Mouse (Mus musculus) liver, embryonic 15.5 days (tissue): ENCODE data around the gene Acly. TPM values are rescaled to one million over a fixed set of nuclear protein-coding genes. Genes with fewer than 3 reads are reported as not detected.
"Not testable (repeated sequence)": the region's sequence is repeated elsewhere in the genome, so short reads cannot be mapped to it uniquely, and the experiment has no call there.

Experiments used
- ATAC-seq: fragments of 200-750 bp; cut with Nextera tagmentation; 2 replicates; pipeline ENCODE4 v1.8.0; 2017; ENCODE audit warnings: moderate number of reproducible peaks, mild to moderate bottlenecking, moderate library complexity; ENCODE audit not compliant: insufficient read depth
- H3K27ac ChIP-seq: fragments of 300-500 bp; sonication (generic); replicated peaks from 2 replicates; pipeline ENCODE4 v1.5.1; 2015; ENCODE audit warnings: mild to moderate bottlenecking, inconsistent platforms
- H3K27me3 ChIP-seq: fragments of 300-500 bp; sonication (generic); 2 replicates; pipeline ENCODE4 v1.6.1; 2015; ENCODE audit warnings: mild to moderate bottlenecking, inconsistent platforms
- H3K36me3 ChIP-seq: fragments of 300-500 bp; sonication (generic); replicated peaks from 2 replicates; pipeline ENCODE4 v1.6.1; 2015; ENCODE audit warnings: moderate library complexity, mild to moderate bottlenecking, inconsistent platforms
- H3K4me1 ChIP-seq: fragments of 300-500 bp; sonication (generic); replicated peaks from 2 replicates; pipeline ENCODE4 v1.6.1; 2015; ENCODE audit warnings: inconsistent platforms
- H3K4me2 ChIP-seq: fragments of 300-500 bp; sonication (generic); 2 replicates; pipeline ENCODE4 v1.6.1; 2015; ENCODE audit warnings: moderate library complexity, mild to moderate bottlenecking, inconsistent platforms
- H3K4me3 ChIP-seq: fragments of 300-500 bp; sonication (generic); replicated peaks from 2 replicates; pipeline ENCODE4 v1.5.1; 2015; ENCODE audit warnings: mild to moderate bottlenecking, inconsistent platforms
- H3K9ac ChIP-seq: fragments of 300-500 bp; sonication (generic); 2 replicates; pipeline ENCODE4 v1.6.1; 2015; ENCODE audit warnings: moderate library complexity, mild to moderate bottlenecking, inconsistent platforms
- H3K9me3 ChIP-seq: fragments of 300-500 bp; sonication (generic); replicated peaks from 2 replicates; pipeline ENCODE4 v1.6.1; 2016; ENCODE audit warnings: inconsistent platforms
- WGBS: fragments of 180-500 bp; shearing (Covaris S2); methylation state at CpG from one replicate; pipeline ENCODE4 v1.1.7; 2015; ENCODE audit warnings: mixed read lengths; ENCODE audit not compliant: insufficient replicate concordance; 5-methylcytosine and 5-hydroxymethylcytosine counted together
- polyA plus RNA-seq: library from polyadenylated mRNA; unstranded; fragments of >200 nt; fragmentation: Nextera tagmentation; extraction: Ambion mirVana; gene quantifications from 2 replicates; pipeline ENCODE4 v1.2.1, GENCODE M21; 2015

The Acly gene
- polyA plus RNA-seq, 1 experiment from 2014 or later: 103 TPM

DNA sequence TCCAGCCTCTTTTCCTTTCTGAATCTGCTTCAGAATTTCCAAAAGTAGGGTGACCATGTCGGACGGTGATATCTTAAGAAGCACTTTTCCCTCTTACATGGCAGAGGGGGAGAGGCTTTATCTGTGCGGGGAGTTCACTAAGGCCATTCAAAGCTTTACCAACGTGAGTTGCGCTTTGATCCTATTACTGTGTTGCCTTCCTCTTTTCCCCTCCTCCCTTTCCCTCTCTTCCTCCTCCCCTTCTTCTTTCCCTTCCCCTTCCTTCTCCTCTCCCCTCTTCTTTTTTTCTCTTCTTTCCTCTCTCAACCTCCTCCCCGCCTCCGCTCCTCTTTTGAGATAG, 17.9 kb upstream of the Acly start:
- no peaks in the 10 kb centered on the region for H3K36me3 ChIP-seq
- H3K9ac ChIP-seq: peak overlapping the region; percentile 27; the same call in 1 of the 2 replicates
- H3K4me2 ChIP-seq: peak overlapping the region; percentile 82
- peaks cover 29% of the 10 kb centered on the region for H3K4me1 ChIP-seq
- H3K9me3 ChIP-seq: no peaks in the 10 kb centered on the region
- 23% methylated on average over 7 of the region's 7 CpGs for WGBS
- H3K27ac ChIP-seq: no peak overlapping the region
- H3K4me3 ChIP-seq: peak overlapping the region; percentile 61
- 0 out of 2 replicates have a peak, but pooled peaks have one; percentile 11 for ATAC-seq
- H3K27me3 ChIP-seq: no peaks in the 10 kb centered on the region

DNA sequence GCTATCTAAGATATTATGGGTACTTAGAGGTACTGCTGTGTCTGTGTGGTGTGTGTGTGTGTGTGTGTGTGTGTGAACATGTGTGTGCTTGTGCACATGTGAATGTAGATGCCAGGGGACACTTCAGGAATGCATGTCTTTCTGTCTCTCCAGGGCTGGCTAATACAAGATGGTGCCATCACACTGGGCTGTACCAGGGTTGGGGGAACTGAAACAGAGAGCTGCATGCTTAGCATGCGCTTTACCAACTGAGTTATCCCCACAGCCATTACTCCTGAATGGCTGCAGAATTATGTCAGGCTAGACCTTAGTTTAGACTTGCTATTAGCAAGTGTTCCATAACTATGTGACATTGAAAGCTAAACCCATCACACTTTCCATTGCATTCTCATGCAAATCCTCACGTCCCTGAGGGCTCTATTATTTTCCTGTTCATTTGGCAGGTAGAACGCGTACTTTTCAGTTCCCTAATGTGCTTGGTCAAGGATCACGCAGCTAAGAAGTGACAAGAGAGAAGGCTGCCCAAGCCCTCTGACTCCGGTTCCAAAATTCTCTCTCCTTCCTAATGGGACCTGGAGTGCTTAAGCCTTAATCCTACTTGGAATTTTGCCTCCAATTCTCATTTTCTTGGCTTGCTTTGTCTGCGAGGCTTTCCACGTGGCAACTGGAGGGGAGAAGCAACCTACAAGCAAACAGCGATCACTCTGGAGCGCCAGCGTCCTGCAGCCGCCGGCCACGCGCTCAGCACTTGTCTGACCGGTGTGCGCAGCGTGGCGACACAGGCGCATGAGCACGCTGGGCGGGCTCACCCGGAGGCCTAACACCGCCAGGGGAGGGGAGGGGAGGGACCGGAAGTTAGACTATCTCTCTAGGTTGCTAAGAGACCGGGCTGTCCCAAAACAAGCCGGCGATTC, 17.3 kb upstream of the Acly start, which contains the start of gene Ttc25:
Gene Ttc25 (plus strand): TSS at position 776 of the 914 bp plus-strand sequence.
- H3K36me3 ChIP-seq: no peaks in the 10 kb centered on the region
- peak within 1 kb of the TSS; percentile 39 for H3K27ac ChIP-seq
- H3K4me2 ChIP-seq: peak within 1 kb of the TSS; percentile 82
- H3K9me3 ChIP-seq: no peaks in the 10 kb centered on the region
- H3K9ac ChIP-seq: peak within 1 kb of the TSS; percentile 37; the same call in 1 of the 2 replicates
- ATAC-seq: peak; percentile 93
- H3K4me1 ChIP-seq: peaks cover 29% of the 10 kb centered on the region
- no peaks in the 10 kb centered on the region for H3K27me3 ChIP-seq
- peak within 1 kb of the TSS; percentile 61 for H3K4me3 ChIP-seq
- WGBS: 5% methylated on average over 28 of the region's 28 CpGs

DNA sequence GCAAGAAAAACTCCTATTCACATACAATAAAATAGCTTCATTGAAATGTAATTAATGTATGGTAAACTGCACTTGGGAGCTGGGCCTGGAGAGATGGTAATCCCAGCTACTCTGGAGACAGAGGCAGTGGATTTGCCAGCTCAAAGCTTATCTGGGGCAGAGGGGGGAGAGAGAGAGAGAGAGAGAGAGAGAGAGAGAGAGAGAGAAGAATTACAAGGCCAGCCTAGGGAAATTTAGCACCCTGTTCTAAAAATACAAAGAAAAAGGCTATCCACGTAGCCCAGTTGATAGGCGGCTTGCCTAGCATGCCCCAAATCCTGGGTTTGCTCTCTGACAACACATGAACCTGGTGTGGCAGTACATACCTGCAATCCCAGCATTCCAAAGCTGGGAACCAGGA, 13.8 kb upstream of the Acly start:
- Histone ChIP-seq H3K4me2 (no peak overlapping the region), H3K27me3 (no peaks in the 10 kb centered on the region), H3K9ac (no peak overlapping the region), H3K9me3 (no peaks in the 10 kb centered on the region), H3K36me3 (no peaks in the 10 kb centered on the region), H3K4me1 (peaks cover 27% of the 10 kb centered on the region), H3K4me3 (no peak overlapping the region), H3K27ac (no peak overlapping the region)
- WGBS: 62% methylated on average over 2 of the region's 2 CpGs
- ATAC-seq: no peak

DNA sequence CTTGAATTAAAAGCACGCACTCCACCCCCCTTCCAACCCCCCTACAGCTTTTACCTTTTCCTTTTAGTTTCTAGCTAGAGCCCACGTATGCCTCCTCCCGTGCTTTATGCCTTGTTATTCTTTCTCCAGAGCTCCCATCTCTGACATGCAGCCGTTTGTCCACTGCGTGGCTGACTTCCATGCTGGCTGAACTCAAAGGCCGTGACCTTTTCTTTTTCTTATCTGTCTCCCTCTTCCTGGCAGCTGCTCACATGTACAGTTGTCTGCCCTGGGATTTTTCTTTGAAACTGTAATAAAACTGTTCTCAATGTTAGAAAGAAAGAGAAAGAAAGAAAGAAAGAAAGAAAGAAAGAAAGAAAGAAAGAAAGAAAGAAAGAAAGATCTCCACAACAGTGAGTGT, 13.2 kb upstream of the Acly start:
- Histone ChIP-seq H3K27me3 (no peaks in the 10 kb centered on the region), H3K27ac (no peak overlapping the region), H3K4me3 (no peak overlapping the region), H3K9ac (no peak overlapping the region), H3K4me2 (no peak overlapping the region), H3K9me3 (no peaks in the 10 kb centered on the region), H3K4me1 (peaks cover 25% of the 10 kb centered on the region), H3K36me3 (no peaks in the 10 kb centered on the region)
- ATAC-seq: no peak
- 15% methylated on average over 6 of the region's 6 CpGs for WGBS

DNA sequence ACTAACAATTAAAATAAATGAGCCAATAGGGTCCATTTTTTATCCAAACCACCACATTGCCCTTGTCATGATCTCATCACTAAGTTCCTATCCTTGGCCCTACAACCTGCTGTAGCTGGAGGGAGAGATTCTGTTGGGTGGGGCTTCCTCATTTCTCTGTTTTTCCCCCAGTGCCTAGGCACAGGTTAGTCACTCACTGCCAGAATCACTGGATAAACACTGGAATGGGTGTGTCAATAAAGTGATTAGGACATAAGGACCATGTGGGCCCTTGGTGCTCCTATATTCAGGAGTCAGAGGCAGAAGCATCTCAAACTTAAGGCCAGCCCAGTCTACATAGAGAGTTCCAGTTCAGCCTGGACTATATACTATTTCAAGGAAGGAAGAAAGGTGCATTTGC, 8.7 kb upstream of the Acly start:
- H3K4me3 ChIP-seq: no peak overlapping the region

DNA sequence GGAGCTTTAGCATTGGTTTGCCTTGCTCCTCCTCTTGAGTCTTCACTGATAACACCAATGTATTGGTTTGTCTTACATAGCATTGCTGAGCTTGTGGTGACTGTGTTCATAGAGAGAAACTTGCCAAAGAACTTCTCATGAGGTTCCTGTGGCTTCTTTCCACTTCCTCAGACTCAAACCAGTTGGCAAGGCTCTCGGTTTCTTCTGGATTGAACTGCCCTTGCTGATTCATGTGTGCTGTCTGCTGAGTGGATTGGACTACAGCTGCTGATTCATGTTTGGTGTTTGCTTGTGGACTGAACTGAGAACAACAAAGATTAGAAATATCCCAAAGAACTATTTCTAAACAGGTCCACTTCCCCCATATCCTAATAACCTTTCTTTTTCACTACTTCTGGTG, 8.2 kb upstream of the Acly start:
- no peaks in the 10 kb centered on the region for H3K9me3 ChIP-seq
- no peak for ATAC-seq
- H3K4me1 ChIP-seq: 0 out of 2 replicates have a peak, but pooled peaks cover 3% of the 10 kb centered on the region
- no peak overlapping the region for H3K4me3 ChIP-seq
- WGBS: 42% methylated on average over 1 of the region's 1 CpGs
- H3K36me3 ChIP-seq: no peaks in the 10 kb centered on the region
- no peak overlapping the region for H3K4me2 ChIP-seq
- H3K9ac ChIP-seq: no peak overlapping the region
- no peak overlapping the region for H3K27ac ChIP-seq
- no peaks in the 10 kb centered on the region for H3K27me3 ChIP-seq

More for the DNA sequence above, 8.7 kb upstream of the Acly start:
- no peaks in the 10 kb centered on the region for H3K9me3 ChIP-seq
- H3K9ac ChIP-seq: no peak overlapping the region
- no peaks in the 10 kb centered on the region for H3K36me3 ChIP-seq
- H3K4me2 ChIP-seq: no peak overlapping the region
- H3K27ac ChIP-seq: no peak overlapping the region
- H3K27me3 ChIP-seq: no peaks in the 10 kb centered on the region
- 0 out of 2 replicates have a peak, but pooled peaks cover 6% of the 10 kb centered on the region for H3K4me1 ChIP-seq
- ATAC-seq: no peak

DNA sequence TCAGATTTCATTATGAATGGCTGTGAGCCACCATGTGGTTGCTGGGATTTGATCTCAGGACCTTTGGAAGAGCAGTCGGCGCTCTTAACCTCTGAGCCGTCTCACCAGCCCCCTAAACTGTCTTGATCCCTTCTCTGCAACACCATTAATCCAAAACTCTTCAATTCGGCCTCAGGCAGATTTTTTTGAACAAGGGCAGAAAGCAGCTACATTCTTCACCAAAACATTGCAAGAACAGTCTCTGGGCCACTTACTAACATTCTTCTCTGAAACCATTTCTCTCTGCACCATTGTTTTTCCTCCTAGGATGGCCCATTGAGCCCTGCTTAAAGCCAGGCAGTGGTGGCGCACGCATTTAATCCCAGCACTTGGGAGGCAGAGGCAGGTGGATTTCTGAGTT, 7.0 kb upstream of the Acly start:
- H3K4me1 ChIP-seq, H3K36me3 ChIP-seq, H3K9ac ChIP-seq, ATAC-seq, H3K9me3 ChIP-seq, H3K27me3 ChIP-seq, H3K4me3 ChIP-seq, H3K27ac ChIP-seq, H3K4me2 ChIP-seq: not testable (repeated sequence)
- 74% methylated on average over 6 of the region's 6 CpGs for WGBS

DNA sequence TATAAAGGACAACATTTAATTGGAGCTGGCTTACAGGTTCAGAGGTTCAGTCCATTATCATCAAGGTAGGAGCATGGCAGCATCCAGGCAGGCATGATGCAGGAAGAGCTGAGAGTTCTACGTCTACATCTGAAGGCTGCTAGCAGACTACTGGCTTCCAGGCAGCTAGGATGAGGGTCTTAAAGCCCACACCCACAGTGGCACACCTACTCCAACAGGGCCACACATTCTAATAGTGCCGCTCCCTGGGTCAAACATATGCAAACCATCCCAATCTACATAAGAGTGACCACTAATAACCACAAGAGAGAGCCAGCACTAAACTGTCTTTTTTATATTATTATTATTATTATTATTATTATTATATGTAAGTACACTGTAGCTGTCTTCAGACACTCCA, 6.6 kb upstream of the Acly start:
- not testable (repeated sequence) for H3K36me3 ChIP-seq, H3K4me2 ChIP-seq, H3K27me3 ChIP-seq, H3K27ac ChIP-seq, H3K9me3 ChIP-seq, H3K9ac ChIP-seq, H3K4me1 ChIP-seq, H3K4me3 ChIP-seq, ATAC-seq
- WGBS: 67% methylated on average over 2 of the region's 2 CpGs

DNA sequence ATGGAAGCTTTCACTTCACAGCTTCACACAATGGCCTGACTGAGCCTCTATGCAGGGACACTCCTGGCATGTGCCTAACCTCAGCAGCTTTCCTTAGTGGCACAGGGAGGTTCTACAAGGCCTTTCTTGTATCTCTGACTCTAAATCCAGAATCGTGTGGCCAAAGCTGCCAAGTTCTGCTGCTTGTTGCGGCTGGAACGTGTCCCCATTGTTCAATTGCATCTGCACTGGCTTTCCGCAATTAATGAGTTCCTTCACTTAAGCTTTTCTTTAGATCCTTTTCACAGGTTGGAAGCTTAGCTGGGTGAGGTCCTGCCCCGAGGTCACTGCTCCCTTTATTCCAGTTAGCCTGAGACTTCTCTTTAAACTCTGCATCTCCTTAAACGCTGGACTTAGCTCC, 6.1 kb upstream of the Acly start:
- no peak for ATAC-seq
- no peaks in the 10 kb centered on the region for H3K27me3 ChIP-seq
- WGBS: 76% methylated on average over 6 of the region's 6 CpGs
- no peak overlapping the region for H3K4me3 ChIP-seq
- H3K4me1 ChIP-seq: 0 out of 2 replicates have a peak, but pooled peaks cover 6% of the 10 kb centered on the region
- no peaks in the 10 kb centered on the region for H3K9me3 ChIP-seq
- no peak overlapping the region for H3K4me2 ChIP-seq
- H3K27ac ChIP-seq: no peak overlapping the region
- H3K36me3 ChIP-seq: no peaks in the 10 kb centered on the region
- H3K9ac ChIP-seq: no peak overlapping the region

DNA sequence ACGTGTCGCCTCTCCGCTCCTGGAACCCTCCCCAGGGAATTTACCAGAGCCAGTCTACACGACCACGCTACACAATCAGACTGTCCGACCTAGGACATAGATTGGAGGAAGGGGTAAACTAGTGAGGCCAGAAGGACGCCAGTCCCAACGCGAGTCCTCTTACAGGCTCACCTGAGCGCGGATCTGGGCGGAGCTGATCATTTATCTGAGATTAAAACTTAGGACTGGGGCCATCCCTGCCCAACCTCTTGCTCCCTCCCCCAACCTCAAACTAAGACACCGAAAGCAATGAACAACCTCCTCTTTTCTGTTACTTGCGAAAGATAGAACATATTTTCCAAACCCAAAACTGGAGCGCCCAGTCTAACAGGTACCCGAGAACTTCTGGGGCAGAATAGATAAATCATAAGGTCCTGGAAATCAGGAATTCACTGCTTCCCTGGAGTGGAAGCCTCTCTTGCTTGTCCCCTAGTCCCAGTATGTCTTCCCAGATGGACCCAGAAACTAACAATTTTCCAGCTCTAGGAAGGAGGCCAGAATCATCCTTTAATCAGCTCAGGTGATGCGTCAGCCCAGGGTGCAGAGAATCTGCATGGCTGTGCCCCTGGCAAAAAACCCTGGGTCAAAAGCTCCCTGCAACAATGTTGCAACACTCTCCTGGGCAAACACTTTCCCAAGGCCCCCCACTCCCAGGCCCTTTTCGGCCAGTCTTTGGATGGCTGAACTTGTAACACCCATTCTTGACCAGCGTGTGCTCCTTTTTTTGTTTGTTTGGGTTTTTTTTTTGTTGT, 770 bp upstream of the Acly start:
- Histone ChIP-seq H3K4me2 (peak overlapping the region; percentile 93), H3K27me3 (no peaks in the 10 kb centered on the region), H3K4me3 (peak overlapping the region; percentile 83), H3K27ac (peak overlapping the region; percentile 80), H3K36me3 (peaks cover 10% of the 10 kb centered on the region), H3K4me1 (peaks cover 47% of the 10 kb centered on the region), H3K9me3 (no peaks in the 10 kb centered on the region), H3K9ac (peak overlapping the region; percentile 54)
- 23% methylated on average over 19 of the region's 19 CpGs for WGBS
- peak; percentile 8 for ATAC-seq

DNA sequence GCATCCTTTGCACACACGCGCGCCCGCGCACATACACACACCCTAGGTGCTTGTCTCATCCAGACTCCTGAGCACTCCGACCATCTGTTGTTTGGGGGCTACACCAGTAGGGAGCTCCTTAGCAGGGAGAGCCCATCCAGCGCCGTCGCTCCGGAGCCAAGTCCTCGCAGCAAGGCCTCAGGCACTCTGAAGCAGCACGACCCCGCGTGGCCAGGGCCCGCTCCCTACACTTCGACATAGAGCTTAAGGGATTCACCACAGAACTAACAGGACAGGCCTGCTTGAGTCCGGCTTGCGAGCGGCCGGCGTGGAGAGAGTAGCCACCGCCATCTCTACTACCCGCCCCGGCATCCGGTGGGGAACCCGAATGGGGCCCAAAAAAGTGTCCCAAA, 738 bp downstream of the Acly start:
- H3K27ac ChIP-seq: peak overlapping the region; percentile 77
- under 1% methylated on average over 26 of the region's 26 CpGs for WGBS
- H3K9me3 ChIP-seq: no peaks in the 10 kb centered on the region
- peak; percentile 2 for ATAC-seq
- H3K27me3 ChIP-seq: no peaks in the 10 kb centered on the region
- H3K4me2 ChIP-seq: peak overlapping the region; percentile 93
- H3K9ac ChIP-seq: peak overlapping the region; percentile 82
- peak overlapping the region; percentile 83 for H3K4me3 ChIP-seq
- peaks cover 49% of the 10 kb centered on the region for H3K4me1 ChIP-seq
- peaks cover 25% of the 10 kb centered on the region for H3K36me3 ChIP-seq
